ENCODE assay signal across 11 mouse cellular contexts in genomic region chr11:80614949-80615725, GRCm38 (mm10).
DNase-seq lines count a peak whose midpoint lies in the region; TF ChIP-seq lines count a peak whose summit lies in the region.
"Had no signal": no experiment of that assay in that cellular context is flagged by ENCODE, and none has a peak within 500 bp of the region (broad histone marks: within the 10 kb centered on the region; RNA-seq: fewer than 3 reads in every experiment).

No protein-coding gene starts in this region.

- intact Hi-C loops in left cerebral cortex, adult 2 months (cut with DNase I), result loop anchor here (1.0 to 2.0 kb wide), 3 partner anchors 12 to 130 kb away; no protein-coding TSS in a partner anchor

- peaks cover 5% of the 10 kb centered on the region for H3K4me1 ChIP-seq in cortical plate, adult 2 months (ENCODE audit: control insufficient read depth, insufficient read depth, low read length)
- H3K4me1 ChIP-seq: limb, embryonic 13.5 days; lung, embryonic 15.5 days had no signal

- 0 out of 2 replicates have a peak overlapping the region, but pooled peaks have one; percentile 40 for H3K27ac ChIP-seq in cortical plate, adult 2 months (ENCODE audit: insufficient read depth, low read length)
- peak overlapping the region; percentile 83 for H3K27ac ChIP-seq in left cerebral cortex, adult 2 months
- H3K27ac ChIP-seq: embryonic facial prominence, embryonic 13.5 days; limb, embryonic 13.5 days; lung, embryonic 15.5 days had no signal

- peak; percentile 40 to 49 for DNase-seq in layer of hippocampus, adult 8-10 months (ENCODE audit: low spot score in 2 of 2)
- no peak for DNase-seq in layer of hippocampus, postnatal 10 days (ENCODE audit: low spot score in 2 of 2)
- peak in 1 of 2 experiments; percentile 49 for DNase-seq in left cerebral cortex, adult 2 months (ENCODE audit: extremely low spot score in 1 of 2, low spot score in 2 of 2)
- DNase-seq in right cerebral cortex, adult 2 months (ENCODE audit: low spot score in 2 of 2), result peak; percentile 66 to 67
- no peak for DNase-seq in lung, postnatal 25 days (ENCODE audit: low spot score)
- no peak for DNase-seq in cerebellum, adult 18-20 months

- TF ChIP-seq CTCF in cortical plate, adult 2 months (IDR thresholded peaks at IDR 0.05; ENCODE audit: extremely low read depth, insufficient read depth, low read length), result no peak
- TF ChIP-seq CTCF in left cerebral cortex, adult 2 months (IDR thresholded peaks at IDR 0.05), result no peak; the same call in 1 of the 2 replicates

- no peak for TF ChIP-seq POLR2A in cortical plate, adult 2 months (IDR thresholded peaks at IDR 0.05; ENCODE audit: extremely low read depth, insufficient read depth, low read length)

- no peak overlapping the region for H3K4me3 ChIP-seq in cortical plate, adult 2 months (ENCODE audit: insufficient read depth, low read length)
- no peak overlapping the region for H3K4me3 ChIP-seq in left cerebral cortex, adult 2 months
- H3K4me3 ChIP-seq: embryonic facial prominence, embryonic 13.5 days; limb, embryonic 13.5 days; lung, embryonic 15.5 days; myocyte had no signal

Comparison
In these comparisons a context has a peak if more than half of its experiments do, and no peak if none do; other contexts are left out.
1. DNase-seq: peak in layer of hippocampus, adult 8-10 months (2 of 2) and right cerebral cortex, adult 2 months (2 of 2); none in layer of hippocampus, postnatal 10 days (0 of 2), lung, postnatal 25 days (single experiment) and cerebellum, adult 18-20 months (0 of 2).